Mouse (Mus musculus) neural tube, embryonic 13.5 days (tissue): ENCODE data around the gene Kif26b. TPM values are rescaled to one million over a fixed set of nuclear protein-coding genes. Genes with fewer than 3 reads are reported as not detected.

Source experiments
- ATAC-seq: fragments of 200-750 bp; cut with Nextera tagmentation; 2 replicates; pipeline ENCODE4 v1.8.0; 2017; ENCODE audit warnings: low read depth, mild to moderate bottlenecking, moderate TSS enrichment, moderate library complexity
- H3K27ac ChIP-seq: fragments of 300-500 bp; sonication (generic); replicated peaks from 2 replicates; pipeline ENCODE4 v1.5.1; 2015; ENCODE audit warnings: moderate library complexity, mild to moderate bottlenecking, inconsistent platforms
- H3K27me3 ChIP-seq: fragments of 300-500 bp; sonication (generic); 2 replicates; pipeline ENCODE4 v1.6.1; 2015; ENCODE audit warnings: mild to moderate bottlenecking, inconsistent platforms
- H3K36me3 ChIP-seq: fragments of 300-500 bp; sonication (generic); 2 replicates; pipeline ENCODE4 v1.6.1; 2015; ENCODE audit warnings: mild to moderate bottlenecking, inconsistent platforms
- H3K4me1 ChIP-seq: fragments of 300-500 bp; sonication (generic); replicated peaks from 2 replicates; pipeline ENCODE4 v1.6.1; 2015; ENCODE audit warnings: inconsistent platforms
- H3K4me2 ChIP-seq: fragments of 300-500 bp; sonication (generic); 2 replicates; pipeline ENCODE4 v1.6.1; 2015; ENCODE audit warnings: inconsistent platforms, mild to moderate bottlenecking, moderate library complexity
- H3K4me3 ChIP-seq: fragments of 300-500 bp; sonication (generic); 2 replicates; pipeline ENCODE4 v1.5.1; 2015; ENCODE audit warnings: mild to moderate bottlenecking, inconsistent platforms
- H3K9ac ChIP-seq: fragments of 300-500 bp; sonication (generic); 2 replicates; pipeline ENCODE4 v1.6.1; 2015; ENCODE audit warnings: moderate library complexity, mild to moderate bottlenecking, inconsistent platforms
- H3K9me3 ChIP-seq: fragments of 300-500 bp; sonication (generic); 2 replicates; pipeline ENCODE4 v1.6.1; 2016; ENCODE audit warnings: inconsistent platforms
- WGBS: fragments of 180-500 bp; shearing (Covaris S2); methylation state at CpG from one replicate; pipeline ENCODE4 v1.1.7; 2015; 5-methylcytosine and 5-hydroxymethylcytosine counted together
- polyA plus RNA-seq: library from polyadenylated mRNA; unstranded; fragments of >200 nt; fragmentation: Nextera tagmentation; extraction: Ambion mirVana; gene quantifications from 2 replicates; pipeline ENCODE4 v1.2.1, GENCODE M21; 2015

Kif26b gene
- polyA plus RNA-seq, 1 experiment from 2014 or later, result 10.5 TPM

DNA sequence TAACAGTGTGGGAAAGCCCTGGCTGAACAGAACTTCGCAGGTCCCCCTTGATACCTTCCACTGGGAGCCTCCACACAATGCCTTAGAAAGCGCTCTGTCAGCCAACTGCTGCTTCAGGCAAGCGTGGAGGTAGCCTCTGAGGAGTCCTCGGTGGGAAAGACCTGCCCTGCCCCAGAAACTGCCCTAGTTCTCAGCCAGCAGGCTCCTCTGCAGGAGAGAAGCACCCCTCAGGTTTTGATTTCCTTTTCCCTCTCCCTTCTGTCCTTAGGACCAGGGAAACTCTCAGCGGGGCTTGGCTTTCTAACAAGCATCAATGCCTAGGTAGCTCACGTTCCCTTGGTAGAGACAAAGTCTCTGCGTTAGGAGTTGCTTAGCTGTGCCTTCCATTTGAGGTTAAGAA lies 215.6 kb downstream of the Kif26b start:
- no peak for ATAC-seq
- Histone ChIP-seq H3K27ac (peak overlapping the region; percentile 46; the same call in 1 of the 2 replicates), H3K4me3 (no peak overlapping the region), H3K9me3 (no peaks in the 10 kb centered on the region), H3K9ac (no peak overlapping the region), H3K36me3 (no peaks in the 10 kb centered on the region), H3K4me2 (no peak overlapping the region), H3K4me1 (peaks cover 20% of the 10 kb centered on the region), H3K27me3 (no peaks in the 10 kb centered on the region; the same call in 1 of the 2 replicates)
- 69% methylated on average over 7 of the region's 7 CpGs for WGBS

DNA sequence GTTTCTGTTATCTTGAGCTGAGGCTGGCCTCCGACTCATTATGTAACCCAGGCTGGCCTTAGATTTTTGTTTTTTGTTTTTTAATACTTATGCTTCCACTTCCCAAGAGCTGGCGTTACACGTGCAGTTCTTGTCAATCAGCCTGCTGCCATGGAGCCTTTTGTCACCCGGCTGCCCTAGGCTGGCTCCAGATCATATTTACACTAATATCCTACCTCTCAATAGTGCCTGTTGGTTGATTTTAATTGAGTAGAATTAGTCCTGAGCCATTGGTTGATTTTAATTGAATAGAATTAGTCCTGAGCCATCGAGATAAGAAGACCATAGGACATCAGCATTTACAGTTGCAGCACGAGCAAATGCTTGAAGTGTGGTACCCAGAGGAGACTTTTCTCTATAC lies 216.0 kb downstream of the Kif26b start:
- peaks cover 20% of the 10 kb centered on the region for H3K4me1 ChIP-seq
- H3K4me2 ChIP-seq, result no peak overlapping the region
- no peaks in the 10 kb centered on the region for H3K36me3 ChIP-seq
- H3K9me3 ChIP-seq, result no peaks in the 10 kb centered on the region
- no peak overlapping the region for H3K4me3 ChIP-seq
- no peak overlapping the region for H3K9ac ChIP-seq
- ATAC-seq, result no peak
- H3K27me3 ChIP-seq, result no peaks in the 10 kb centered on the region; the same call in 1 of the 2 replicates
- peak overlapping the region; percentile 46; the same call in 1 of the 2 replicates for H3K27ac ChIP-seq
- WGBS, result 74% methylated on average over 6 of the region's 6 CpGs

DNA sequence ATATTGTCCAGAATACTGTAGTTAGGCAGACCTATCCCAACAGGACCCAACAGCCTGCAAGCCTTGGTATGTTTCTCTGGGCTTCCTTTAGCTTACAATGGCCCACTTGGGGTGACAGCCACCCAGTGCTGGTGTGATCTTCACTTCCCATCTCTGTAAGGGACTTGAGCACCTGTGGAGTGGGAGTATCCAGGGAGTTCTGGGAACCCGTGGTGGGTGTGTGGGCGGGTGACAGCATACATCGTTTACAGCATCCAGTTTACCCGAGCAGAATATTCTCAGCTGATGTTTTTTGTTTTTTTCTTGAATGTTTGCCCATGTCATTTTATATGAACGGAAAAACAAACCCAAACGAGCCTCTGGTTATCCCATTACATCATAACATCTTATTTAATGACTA lies 216.5 kb downstream of the Kif26b start:
- peaks cover 20% of the 10 kb centered on the region for H3K4me1 ChIP-seq
- peak overlapping the region; percentile 46; the same call in 1 of the 2 replicates for H3K27ac ChIP-seq
- WGBS, result 85% methylated on average over 6 of the region's 6 CpGs
- no peaks in the 10 kb centered on the region for H3K9me3 ChIP-seq
- H3K4me2 ChIP-seq, result no peak overlapping the region
- no peaks in the 10 kb centered on the region; the same call in 1 of the 2 replicates for H3K27me3 ChIP-seq
- H3K36me3 ChIP-seq, result no peaks in the 10 kb centered on the region
- no peak for ATAC-seq
- H3K4me3 ChIP-seq, result no peak overlapping the region
- H3K9ac ChIP-seq, result no peak overlapping the region

DNA sequence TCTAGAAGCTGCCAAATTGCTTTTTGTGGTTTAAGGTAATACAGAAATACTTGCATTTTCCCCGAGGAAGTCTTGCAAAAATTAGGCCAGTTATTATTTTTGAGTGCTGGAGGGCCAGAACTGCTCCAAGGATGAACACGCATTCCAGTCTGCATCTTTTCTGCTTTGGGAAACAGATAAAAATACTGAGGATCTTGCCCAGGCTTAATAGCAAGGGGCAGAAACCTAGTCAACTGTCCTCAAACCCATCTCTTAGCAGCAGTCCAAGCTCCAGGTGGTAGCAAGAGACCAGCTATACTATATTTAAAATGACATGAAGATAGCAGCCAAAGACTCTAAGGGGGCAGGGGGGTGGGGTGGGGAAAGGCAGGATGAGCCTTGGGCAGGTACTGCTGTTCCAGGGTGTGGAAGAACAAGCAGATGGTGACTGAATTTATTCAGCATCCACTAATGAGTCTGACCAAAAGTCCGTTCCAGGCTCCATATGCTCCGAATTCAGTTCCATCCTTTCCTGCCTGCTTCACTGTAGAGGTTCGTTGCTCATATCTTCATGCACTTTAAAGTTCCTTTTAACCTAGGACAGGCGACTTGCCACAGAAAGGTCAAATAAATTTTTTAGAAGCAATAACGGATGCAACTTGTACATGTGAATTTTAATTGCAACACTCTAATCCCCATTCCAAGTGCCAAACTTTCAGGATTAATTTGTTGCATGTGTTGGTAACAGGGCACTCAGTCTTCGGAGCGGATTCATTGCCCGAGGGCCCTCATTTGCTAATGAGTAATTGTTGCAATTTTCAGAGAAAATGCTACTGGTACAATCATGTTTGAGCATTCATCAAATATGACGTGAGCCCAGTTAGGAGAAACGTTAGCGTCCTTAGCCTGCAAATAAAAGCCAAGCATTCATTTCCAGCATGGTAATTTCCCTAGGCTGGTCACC lies 218.6 kb downstream of the Kif26b start:
- H3K9ac ChIP-seq, result no peak overlapping the region
- H3K27ac ChIP-seq, result no peak overlapping the region; the same call in 1 of the 2 replicates
- H3K4me1 ChIP-seq, result peaks cover 20% of the 10 kb centered on the region
- no peak overlapping the region for H3K4me3 ChIP-seq
- no peaks in the 10 kb centered on the region for H3K36me3 ChIP-seq
- no peaks in the 10 kb centered on the region for H3K27me3 ChIP-seq
- ATAC-seq, result no peak; the same call in 1 of the 2 replicates
- H3K9me3 ChIP-seq, result no peaks in the 10 kb centered on the region
- no peak overlapping the region for H3K4me2 ChIP-seq
- 66% methylated on average over 13 of the region's 13 CpGs for WGBS

DNA sequence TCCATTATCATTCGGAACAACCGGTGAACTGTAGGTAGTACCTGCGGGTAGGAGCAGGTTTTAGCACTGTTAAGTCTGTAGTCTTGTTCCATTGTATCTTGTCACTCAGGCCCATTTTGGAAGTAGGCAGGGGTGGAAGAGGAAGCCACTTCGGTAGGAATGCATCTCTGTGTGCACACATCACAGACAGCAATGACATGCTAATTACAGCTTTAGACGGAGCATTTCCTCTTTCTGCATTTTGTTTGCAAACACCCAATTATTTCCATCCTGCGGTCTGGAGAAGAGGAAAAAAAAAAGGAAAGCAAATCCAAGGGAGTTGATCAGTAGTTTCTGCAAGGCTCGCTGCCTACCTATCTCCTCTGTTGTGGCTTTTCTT lies 219.3 kb downstream of the Kif26b start:
- Histone ChIP-seq H3K9me3 (no peaks in the 10 kb centered on the region), H3K4me3 (no peak overlapping the region), H3K27me3 (no peaks in the 10 kb centered on the region), H3K4me1 (peaks cover 20% of the 10 kb centered on the region), H3K27ac (no peak overlapping the region), H3K4me2 (no peak overlapping the region), H3K36me3 (no peaks in the 10 kb centered on the region), H3K9ac (no peak overlapping the region)
- no peak for ATAC-seq
- WGBS, result 75% methylated on average over 7 of the region's 7 CpGs

DNA sequence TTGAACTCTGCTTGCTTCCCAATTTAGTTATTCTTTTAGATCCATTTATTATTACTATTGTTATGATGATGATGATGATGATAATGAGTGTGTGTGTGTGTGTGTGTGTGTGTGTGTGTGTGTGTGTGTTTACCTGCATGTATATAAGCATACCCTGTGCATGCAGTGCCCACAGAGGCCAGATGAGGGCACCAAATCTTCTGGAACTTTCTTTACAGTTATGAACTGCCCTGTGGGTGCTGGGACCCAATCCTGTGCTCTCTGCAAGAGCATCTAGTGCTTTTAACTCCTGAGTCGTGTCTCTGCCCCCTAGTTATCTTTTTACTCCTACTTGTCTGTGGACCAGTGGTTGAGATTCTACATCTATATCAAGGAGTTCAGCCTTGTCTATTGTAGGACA lies 219.7 kb downstream of the Kif26b start:
- no peak overlapping the region for H3K4me3 ChIP-seq
- peaks cover 20% of the 10 kb centered on the region for H3K4me1 ChIP-seq
- no peak overlapping the region for H3K27ac ChIP-seq
- WGBS, result 90% methylated on average over 1 of the region's 1 CpGs
- H3K9ac ChIP-seq, result no peak overlapping the region
- no peaks in the 10 kb centered on the region for H3K9me3 ChIP-seq
- H3K4me2 ChIP-seq, result no peak overlapping the region
- H3K36me3 ChIP-seq, result no peaks in the 10 kb centered on the region
- ATAC-seq, result no peak
- no peaks in the 10 kb centered on the region for H3K27me3 ChIP-seq

DNA sequence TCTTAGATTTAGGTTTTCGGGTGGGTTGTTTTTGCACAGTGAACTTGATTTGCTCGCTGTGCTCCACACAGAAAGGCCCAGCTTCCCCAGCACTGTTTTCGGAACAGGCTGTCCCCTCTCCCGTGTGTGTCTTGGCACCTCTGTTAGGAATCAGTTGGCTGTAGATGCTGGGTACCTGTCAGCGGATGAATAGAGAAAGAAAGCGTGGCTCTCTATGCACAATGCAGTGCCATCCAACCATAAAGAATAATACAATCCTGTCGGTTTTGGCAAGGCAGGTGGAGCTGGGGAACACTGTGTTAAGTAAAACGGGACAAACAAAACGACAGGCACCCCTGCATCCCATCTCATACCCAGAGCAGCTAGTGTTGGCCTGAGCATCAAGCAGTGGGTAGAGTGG lies 220.9 kb downstream of the Kif26b start:
- ATAC-seq, result no peak
- Histone ChIP-seq H3K27ac (no peak overlapping the region), H3K4me3 (no peak overlapping the region), H3K4me1 (peaks cover 13% of the 10 kb centered on the region), H3K27me3 (no peaks in the 10 kb centered on the region), H3K9me3 (no peaks in the 10 kb centered on the region), H3K4me2 (no peak overlapping the region), H3K36me3 (no peaks in the 10 kb centered on the region), H3K9ac (no peak overlapping the region)
- WGBS, result 85% methylated on average over 9 of the region's 9 CpGs

DNA sequence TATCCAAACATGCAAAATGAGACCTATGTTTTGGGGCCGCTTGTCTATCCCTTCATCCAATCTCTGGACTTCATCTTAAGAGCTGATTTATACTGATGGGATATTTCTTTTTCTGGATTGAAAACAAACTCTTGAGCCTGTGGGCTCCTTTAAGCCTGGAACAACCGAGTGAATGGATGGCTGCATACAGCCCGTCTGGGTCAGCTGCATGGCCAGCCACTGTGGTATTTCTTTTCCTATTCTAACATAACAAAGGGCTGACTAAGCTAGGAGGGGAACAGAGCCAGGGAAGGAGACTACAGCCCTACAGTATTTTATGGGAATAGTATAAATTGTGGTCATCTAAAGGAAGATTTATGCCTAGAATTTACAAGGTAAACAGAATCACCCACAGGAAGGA lies 229.5 kb downstream of the Kif26b start:
- Histone ChIP-seq H3K4me1 (peaks cover 7% of the 10 kb centered on the region; the same call in 1 of the 2 replicates), H3K36me3 (no peaks in the 10 kb centered on the region; the same call in 1 of the 2 replicates), H3K4me2 (no peak overlapping the region), H3K4me3 (no peak overlapping the region), H3K9me3 (no peaks in the 10 kb centered on the region), H3K9ac (no peak overlapping the region), H3K27ac (no peak overlapping the region), H3K27me3 (no peaks in the 10 kb centered on the region)
- 46% methylated on average over 3 of the region's 3 CpGs for WGBS
- no peak for ATAC-seq

DNA sequence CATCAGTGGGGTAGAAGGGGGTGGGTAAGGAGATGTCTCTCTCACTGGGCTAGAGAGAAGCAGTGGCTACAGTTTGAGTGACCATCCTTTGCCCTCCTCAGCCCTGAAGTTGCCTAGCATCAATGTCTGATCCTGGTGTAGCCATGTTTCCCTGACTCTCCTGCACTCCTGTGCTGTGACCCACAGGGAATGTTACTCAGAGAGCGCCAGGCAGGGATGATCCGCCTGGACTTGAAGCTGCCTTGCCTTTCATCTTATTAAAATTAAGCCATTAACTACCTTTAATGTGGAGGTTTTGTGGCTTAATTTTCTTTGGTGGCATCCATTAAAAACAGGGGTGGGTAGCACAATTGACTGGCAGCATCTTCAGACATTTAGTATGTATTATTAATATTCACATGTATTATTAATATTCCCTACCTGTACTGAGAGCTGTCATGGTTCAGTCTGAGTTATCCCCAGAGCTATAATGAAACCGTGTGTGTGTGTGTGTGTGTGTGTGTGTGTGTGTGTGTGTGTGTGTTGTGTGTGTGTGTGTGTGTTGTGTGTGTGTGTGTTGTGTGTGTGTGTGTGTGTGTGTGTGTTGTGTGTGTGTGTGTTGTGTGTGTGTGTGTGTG lies 233.3 kb downstream of the Kif26b start:
- H3K9me3 ChIP-seq, result no peaks in the 10 kb centered on the region
- 59% methylated on average over 3 of the region's 3 CpGs for WGBS
- H3K4me1 ChIP-seq, result peaks cover 14% of the 10 kb centered on the region; the same call in 1 of the 2 replicates
- H3K36me3 ChIP-seq, result no peaks in the 10 kb centered on the region
- no peak overlapping the region for H3K27ac ChIP-seq
- ATAC-seq, result no peak
- no peak overlapping the region for H3K9ac ChIP-seq
- no peak overlapping the region for H3K4me3 ChIP-seq
- no peaks in the 10 kb centered on the region for H3K27me3 ChIP-seq
- no peak overlapping the region for H3K4me2 ChIP-seq

DNA sequence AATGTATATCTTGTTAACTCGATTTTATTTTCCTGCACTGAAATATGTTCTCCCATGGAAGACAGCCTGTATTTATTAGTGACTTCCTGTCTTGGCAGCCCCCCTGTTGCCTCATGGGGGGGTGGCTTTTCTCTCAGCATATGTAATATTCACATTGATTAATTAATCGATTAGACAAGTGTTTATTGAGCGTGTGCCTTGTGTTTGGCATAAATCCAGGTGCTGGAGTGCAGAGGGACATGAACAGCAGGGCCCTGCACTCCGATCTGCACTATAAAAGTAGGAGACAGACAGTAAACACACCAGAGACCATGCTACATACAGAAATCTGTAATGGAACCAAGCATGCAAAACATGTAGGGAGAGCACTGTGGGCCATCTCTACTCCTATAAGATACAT lies 236.0 kb downstream of the Kif26b start:
- Histone ChIP-seq H3K36me3 (no peaks in the 10 kb centered on the region), H3K4me3 (no peak overlapping the region), H3K27ac (no peak overlapping the region), H3K9ac (no peak overlapping the region), H3K27me3 (no peaks in the 10 kb centered on the region), H3K9me3 (no peaks in the 10 kb centered on the region), H3K4me2 (no peak overlapping the region), H3K4me1 (peaks cover 7% of the 10 kb centered on the region; the same call in 1 of the 2 replicates)
- no peak for ATAC-seq
- WGBS, result 57% methylated on average over 4 of the region's 4 CpGs

DNA sequence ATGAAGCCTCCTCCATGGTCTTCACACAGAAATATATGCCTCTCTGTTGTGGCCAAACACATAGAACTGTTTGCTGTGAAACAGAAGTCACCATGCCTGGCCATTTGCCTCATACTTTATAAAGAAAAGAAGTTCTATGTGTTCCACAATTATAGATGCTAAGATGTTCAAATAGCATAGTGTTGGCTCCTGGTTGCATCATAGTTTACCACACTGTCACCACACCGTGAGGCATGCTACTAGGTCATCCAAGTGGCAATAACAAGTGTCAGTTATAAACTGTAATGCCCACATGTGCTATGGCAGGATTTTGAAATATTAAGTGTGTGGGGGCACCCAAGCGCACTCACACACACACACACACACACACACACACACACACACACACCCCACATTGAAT lies 236.7 kb downstream of the Kif26b start:
- Histone ChIP-seq H3K4me1 (peaks cover 14% of the 10 kb centered on the region; the same call in 1 of the 2 replicates), H3K9me3 (no peaks in the 10 kb centered on the region), H3K4me2 (no peak overlapping the region), H3K9ac (no peak overlapping the region), H3K27ac (no peak overlapping the region), H3K36me3 (no peaks in the 10 kb centered on the region), H3K27me3 (no peaks in the 10 kb centered on the region), H3K4me3 (no peak overlapping the region)
- ATAC-seq, result no peak
- 75% methylated on average over 2 of the region's 2 CpGs for WGBS

DNA sequence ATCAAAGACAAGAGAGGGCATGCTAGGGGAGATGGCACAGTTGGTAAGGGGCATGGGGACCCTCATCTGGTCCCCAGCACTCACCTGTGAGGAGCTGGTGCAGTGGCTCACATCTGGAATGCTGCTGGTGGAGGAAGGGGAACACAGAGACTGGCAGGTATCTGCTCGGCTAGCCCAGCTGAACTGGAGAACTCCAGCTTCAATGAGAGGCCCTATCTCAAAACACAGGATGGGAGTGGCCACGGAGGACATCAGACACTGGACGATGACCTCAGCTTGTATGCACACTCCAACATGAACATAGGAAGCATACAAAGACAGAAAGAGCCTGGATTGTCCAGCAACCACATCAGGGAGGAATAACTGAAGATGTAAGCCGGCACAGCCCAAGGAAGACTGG lies 240.1 kb downstream of the Kif26b start:
- no peak overlapping the region for H3K27ac ChIP-seq
- H3K27me3 ChIP-seq, result no peaks in the 10 kb centered on the region
- no peaks in the 10 kb centered on the region for H3K9me3 ChIP-seq
- H3K9ac ChIP-seq, result no peak overlapping the region
- H3K36me3 ChIP-seq, result no peaks in the 10 kb centered on the region
- H3K4me1 ChIP-seq, result peaks cover 15% of the 10 kb centered on the region; the same call in 1 of the 2 replicates
- H3K4me2 ChIP-seq, result no peak overlapping the region
- no peak overlapping the region for H3K4me3 ChIP-seq
- 83% methylated on average over 4 of the region's 4 CpGs for WGBS
- no peak for ATAC-seq
